Mouse (Mus musculus) bone marrow macrophage, adult 2 months (primary cell): ENCODE results near the gene Pex5.

Source experiments
- CTCF ChIP-seq: IDR thresholded peaks from 2 replicates; pipeline ENCODE4 v1.5.1; 2012; ENCODE audit warnings: low read depth, mild to moderate bottlenecking, low read length, moderate library complexity
- POLR2A ChIP-seq: IDR thresholded peaks from 2 replicates; pipeline ENCODE4 v1.6.1; 2012; ENCODE audit warnings: mild to moderate bottlenecking, low read depth, low read length, borderline replicate concordance

- no peak for TF ChIP-seq POLR2A
- no peak for TF ChIP-seq CTCF
These were observed at the start of gene Pex5 for GRCm38 (mm10) chr6:124414927-124415325.
